Comparison of ENCODE assay signal across 21 mouse cellular contexts in the genomic region with DNA sequence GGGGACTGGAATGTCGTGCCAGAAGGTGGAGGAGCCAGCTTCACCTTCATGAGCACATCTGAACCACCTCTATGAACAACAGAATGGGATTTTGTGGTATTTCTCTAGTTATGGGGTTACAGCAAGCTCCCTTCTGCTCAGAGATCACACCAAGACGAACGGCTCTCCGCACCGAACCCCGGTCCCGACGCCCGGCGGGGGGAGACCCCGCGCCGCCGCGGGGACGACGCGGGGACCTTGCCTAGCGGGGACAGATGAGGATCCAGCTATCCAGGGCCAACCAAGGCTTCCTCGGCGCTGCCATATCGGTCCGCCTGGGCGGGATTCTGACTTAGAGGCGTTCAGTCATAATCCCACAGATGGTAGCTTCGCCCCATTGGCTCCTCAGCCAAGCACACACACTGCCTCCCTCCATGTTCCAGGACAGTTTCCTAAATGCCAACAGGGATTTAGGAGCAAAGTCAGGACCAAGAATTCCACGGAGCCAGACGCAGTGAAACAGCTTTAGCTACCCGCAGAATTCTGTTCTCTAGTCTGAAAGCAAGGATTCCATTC. TPM values are rescaled to one million over a fixed set of nuclear protein-coding genes. Genes with fewer than 3 reads are reported as not detected.
DNase-seq lines count a peak whose midpoint lies in the region; ATAC-seq and TF ChIP-seq lines count a peak whose summit lies in the region.
"Had no signal": no experiment of that assay in that cellular context is flagged by ENCODE, and none has a peak within 500 bp of the region (broad histone marks: within the 10 kb centered on the region; RNA-seq: fewer than 3 reads in every experiment).

No protein-coding gene starts in this region.

- H3K4me1 ChIP-seq in heart, embryonic 12.5 days (replicated peaks), result no peaks in the 10 kb centered on the region
- no peaks in the 10 kb centered on the region for H3K4me1 ChIP-seq in kidney, postnatal 0 days (replicated peaks; ENCODE audit: insufficient read depth, low read length)
- H3K4me1 ChIP-seq: forebrain, embryonic 12.5 days; hindbrain, embryonic 10.5 days; midbrain, embryonic 10.5 days; neural tube, embryonic 12.5 days had no signal

- H3K27me3 ChIP-seq in heart, embryonic 12.5 days (replicated peaks), result peaks cover 20% of the 10 kb centered on the region; the same call in 1 of the 2 replicates
- no peaks in the 10 kb centered on the region for H3K27me3 ChIP-seq in kidney, postnatal 0 days (ENCODE audit: insufficient read depth, low read length)
- H3K27me3 ChIP-seq: forebrain, embryonic 12.5 days; neural tube, embryonic 12.5 days had no signal

- no peak overlapping the region for H3K27ac ChIP-seq in heart, embryonic 12.5 days (ENCODE audit: poor library complexity, severe bottlenecking)
- H3K27ac ChIP-seq in kidney, postnatal 0 days, result no peak overlapping the region
- H3K27ac ChIP-seq: forebrain, embryonic 12.5 days; hindbrain, embryonic 10.5 days; hindbrain, postnatal 0 days; midbrain, embryonic 10.5 days; neural tube, embryonic 12.5 days; stomach, postnatal 0 days had no signal

- WGBS in heart, embryonic 12.5 days, result 62% methylated on average over 29 of the region's 29 CpGs
- 81% methylated on average over 29 of the region's 29 CpGs for WGBS in kidney, postnatal 0 days

- H3K4me3 ChIP-seq in heart, embryonic 12.5 days, result no peak overlapping the region
- H3K4me3 ChIP-seq in kidney, postnatal 0 days (replicated peaks; ENCODE audit: low read depth, low read length), result no peak overlapping the region
- H3K4me3 ChIP-seq: forebrain, embryonic 12.5 days; hindbrain, embryonic 10.5 days; midbrain, embryonic 10.5 days; neural tube, embryonic 12.5 days had no signal

- DNase-seq in heart, postnatal 10 days, result no peak
- DNase-seq in kidney, postnatal 0 days (ENCODE audit: low spot score), result no peak
- DNase-seq in kidney, postnatal 10 days, result no peak
- no peak for DNase-seq in adrenal gland, postnatal 25 days
- DNase-seq: cerebellum, adult 18-20 months; kidney, adult 8-10 months; kidney, postnatal 36 days; left cerebral cortex, postnatal 4 days; lung, postnatal 14 days; right cerebral cortex, adult 18-20 months; thymus, postnatal 36 days had no signal

- no peaks in the 10 kb centered on the region for H3K36me3 ChIP-seq in heart, embryonic 12.5 days
- no peaks in the 10 kb centered on the region for H3K36me3 ChIP-seq in kidney, postnatal 0 days (ENCODE audit: insufficient read depth, low read length)
- H3K36me3 ChIP-seq: forebrain, embryonic 12.5 days; hindbrain, embryonic 10.5 days; midbrain, embryonic 10.5 days; neural tube, embryonic 12.5 days had no signal

- intact Hi-C loops in heart, postnatal 10 days (cut with DNase I), result no loop called here

- no peak for ATAC-seq in heart, embryonic 12.5 days (ENCODE audit: insufficient number of reproducible peaks, low FRiP score)
- ATAC-seq in kidney, postnatal 0 days (replicated peaks; ENCODE audit: low FRiP score, low read depth), result peak; percentile 71; the same call in 1 of the 2 replicates
- peak; percentile 70; the same call in 1 of the 2 replicates for ATAC-seq in erythroblast, adult 5-6 weeks (replicated peaks; ENCODE audit: low FRiP score, poor library complexity, severe bottlenecking)
- peak; percentile 59 for ATAC-seq in megakaryocyte, adult 5-6 weeks (ENCODE audit: poor library complexity, severe bottlenecking)
- ATAC-seq in monocyte, adult 5-6 weeks (replicated peaks; ENCODE audit: insufficient number of reproducible peaks, low FRiP score, low TSS enrichment, poor library complexity, severe bottlenecking), result no peak
- ATAC-seq: hindbrain, postnatal 0 days had no signal

- TF ChIP-seq CTCF in kidney, postnatal 0 days (IDR thresholded peaks at IDR 0.05; ENCODE audit: low read depth), result no peak

- no peak overlapping the region for H3K9ac ChIP-seq in heart, embryonic 12.5 days
- H3K9ac ChIP-seq in kidney, postnatal 0 days (ENCODE audit: low read depth, low read length), result no peak overlapping the region
- H3K9ac ChIP-seq: forebrain, embryonic 12.5 days; neural tube, embryonic 12.5 days had no signal

- H3K4me2 ChIP-seq in heart, embryonic 12.5 days, result peak overlapping the region; percentile 45
- no peak overlapping the region for H3K4me2 ChIP-seq in kidney, postnatal 0 days (ENCODE audit: low read length)
- H3K4me2 ChIP-seq: forebrain, embryonic 12.5 days; neural tube, embryonic 12.5 days had no signal

- 0 out of 2 replicates have a peak, but pooled peaks cover 2% of the 10 kb centered on the region for H3K9me3 ChIP-seq in heart, embryonic 12.5 days (replicated peaks)
- H3K9me3 ChIP-seq in kidney, postnatal 0 days (replicated peaks; ENCODE audit: low read length), result no peaks in the 10 kb centered on the region
- H3K9me3 ChIP-seq: forebrain, embryonic 12.5 days; hindbrain, embryonic 10.5 days; midbrain, embryonic 10.5 days; neural tube, embryonic 12.5 days had no signal

RNA-seq across cellular contexts. Expression of a gene that starts 8.7 kb away (rescaled TPM):
- 1.3 and 1.6 TPM in 2 replicates for polyA plus RNA-seq in heart, embryonic 12.5 days (2016; fragmentation: Nextera tagmentation; extraction: Ambion mirVana)
- total RNA-seq in heart, postnatal 10 days (2021), result 10 to 100 TPM; 16.7 to 20.5 TPM
- polyA plus RNA-seq in kidney, postnatal 0 days (2015; fragmentation: Nextera tagmentation; extraction: Ambion mirVana), result 0.19 and 0.21 TPM in 2 replicates
- total RNA-seq in erythroblast, adult 5-6 weeks (2015; ENCODE audit: low replicate concordance), result not detected in 2 replicates
- not detected in 2 replicates for total RNA-seq in erythroblast, adult 5-6 weeks (2017; ENCODE audit: low replicate concordance)
- not detected in 2 replicates for total RNA-seq in megakaryocyte, adult 5-6 weeks (2015)
- total RNA-seq in megakaryocyte, adult 5-6 weeks (2017), result not detected in 2 replicates
- total RNA-seq in adrenal gland, postnatal 25 days (2021), result 1.2 and 1.7 TPM in 2 replicates
- not detected in 3 replicates for total RNA-seq in monocyte, adult 5-6 weeks (2017)

Comparison
In these comparisons a context has a peak if more than half of its experiments do, and no peak if none do; other contexts are left out.
1. ATAC-seq: peak in kidney, postnatal 0 days (single experiment), erythroblast, adult 5-6 weeks (single experiment) and megakaryocyte, adult 5-6 weeks (single experiment); none in heart, embryonic 12.5 days (single experiment) and monocyte, adult 5-6 weeks (single experiment).